Mouse (Mus musculus) urinary bladder, postnatal 36 days (tissue): ENCODE measurements at regions not wholly inside any gene's neighbourhood (a gene's known extent, or its start where the extent isn't known, plus 50 kb on each side); places are given as distances from the start of the nearest gene placed in this dataset.
A peak's percentile ranks its signal among the peaks of the same experiment; 100 is the strongest.
"Not testable (repeated sequence)": the region's sequence is repeated elsewhere in the genome, so short reads cannot be mapped to it uniquely, and the experiment has no call there.

ENCODE experiments used
- DNase-seq, 2 experiments: peaks; one replicate each; pipeline ENCODE4 v3.0.0; 2022; ENCODE audit warnings: low spot score in 2 of 2, mixed read lengths in 1 of 2

DNA sequence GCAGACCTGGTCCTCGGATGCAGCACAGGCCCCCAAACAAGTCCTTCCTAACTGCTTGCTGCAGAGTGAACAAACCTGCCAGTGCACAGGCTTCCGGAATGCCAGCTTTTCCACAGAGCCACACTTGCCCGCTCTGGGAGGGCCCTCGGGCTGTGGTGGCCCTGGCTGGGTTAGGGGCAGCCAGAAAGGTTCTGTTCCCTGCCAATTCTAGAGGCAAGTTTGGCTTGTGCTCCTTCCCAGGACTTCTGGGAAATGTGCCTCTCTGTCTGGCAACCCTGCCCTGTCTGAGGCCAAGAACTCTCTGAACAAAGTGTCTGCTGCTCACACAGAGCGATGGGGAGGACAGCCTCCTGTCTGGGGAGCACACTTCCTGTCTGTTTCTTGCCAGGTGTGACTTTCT lies 66.4 kb downstream of the Xrcc2 start:
- peak in 1 of 2 experiments; percentile 46 for DNase-seq

DNA sequence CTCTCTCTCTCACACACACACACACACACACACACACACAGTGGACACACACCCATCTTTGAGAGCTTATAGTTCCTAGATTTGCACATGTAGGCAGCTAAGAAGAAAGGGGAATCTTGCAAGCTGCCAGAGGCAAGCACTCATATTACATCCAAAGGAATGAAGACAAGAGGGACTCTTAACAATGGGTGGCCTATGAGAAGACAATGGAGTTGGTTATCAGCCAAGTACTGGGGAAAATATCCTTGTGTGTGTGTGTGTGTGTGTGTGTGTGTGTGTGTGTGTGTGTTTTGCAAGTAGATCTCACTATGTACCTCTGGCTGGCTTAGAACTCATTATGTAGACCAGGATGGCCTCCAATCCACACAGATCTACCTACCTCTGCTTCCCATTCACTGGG lies 67.5 kb downstream of the Xrcc2 start:
- no peak for DNase-seq

DNA sequence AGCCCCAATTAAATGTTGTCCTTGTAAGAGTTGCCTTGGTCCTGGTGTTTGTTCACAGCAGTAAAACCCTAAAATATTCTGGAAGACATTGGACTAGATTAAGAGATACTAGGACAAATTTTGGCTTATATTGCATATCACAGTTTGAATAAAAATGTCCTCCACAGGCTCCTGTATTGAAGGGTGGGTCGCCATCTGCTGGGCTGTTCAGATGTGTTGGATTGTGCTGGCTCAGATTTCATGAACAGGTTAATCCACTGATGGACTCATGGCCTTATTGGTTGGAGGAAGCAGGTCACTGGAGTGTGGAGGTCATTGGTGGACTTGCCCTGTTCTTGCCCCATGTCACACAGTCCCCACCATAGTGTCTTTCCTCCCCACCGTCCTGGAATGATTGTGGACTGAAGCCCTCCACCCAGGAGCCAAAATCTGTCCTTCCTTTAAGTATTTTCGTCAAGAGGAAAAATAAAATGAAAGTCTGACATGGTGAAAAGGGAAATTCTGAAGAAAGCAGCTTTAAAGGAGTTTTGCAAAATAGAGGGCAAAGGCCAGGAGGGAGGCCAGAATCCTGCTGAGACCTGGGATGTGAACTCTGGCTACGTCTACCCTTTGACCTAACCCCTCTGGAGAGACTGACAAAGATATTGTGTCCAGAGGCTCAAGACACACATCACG lies 72.6 kb downstream of the Xrcc2 start:
- no peak for DNase-seq

DNA sequence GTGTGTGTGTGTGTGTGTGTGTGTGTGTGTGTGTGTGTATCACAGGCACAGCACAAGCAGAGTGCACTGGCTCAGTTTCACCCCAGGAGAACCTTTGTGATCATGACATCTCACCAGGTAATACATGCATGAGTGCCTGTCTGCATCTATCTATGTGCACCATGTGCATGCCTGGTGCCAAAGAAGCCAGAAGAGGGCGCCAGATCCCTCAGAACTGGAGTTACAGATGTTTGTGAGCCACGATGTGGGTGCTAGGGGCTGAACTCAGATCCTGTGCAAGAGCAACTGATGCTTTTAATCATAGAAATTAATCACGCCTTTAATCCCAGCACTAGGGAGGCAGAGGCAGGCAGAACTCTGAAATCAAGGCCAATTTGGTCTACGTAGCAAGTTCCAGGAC lies 75.9 kb downstream of the Xrcc2 start:
- no peak for DNase-seq

DNA sequence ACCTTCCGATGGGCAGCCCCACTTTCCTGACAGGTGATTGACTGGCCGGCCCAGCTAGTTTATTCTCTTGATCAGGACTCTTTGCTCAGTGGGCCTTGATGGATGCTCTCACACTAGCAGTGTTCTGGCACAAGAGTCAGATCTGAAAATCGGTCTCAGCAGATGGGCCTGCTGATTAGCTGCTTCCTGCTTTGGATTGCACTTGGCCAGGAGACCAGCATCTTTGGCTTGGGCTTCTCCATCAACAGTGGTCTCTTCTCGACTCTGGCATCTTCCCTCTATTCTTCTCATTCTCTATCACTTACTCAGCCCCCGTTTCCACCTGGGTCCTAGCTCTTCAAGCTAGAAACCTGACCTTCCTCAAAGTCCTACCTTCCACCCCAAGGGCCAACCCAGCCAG lies 77.1 kb downstream of the Xrcc2 start:
- no peak for DNase-seq

DNA sequence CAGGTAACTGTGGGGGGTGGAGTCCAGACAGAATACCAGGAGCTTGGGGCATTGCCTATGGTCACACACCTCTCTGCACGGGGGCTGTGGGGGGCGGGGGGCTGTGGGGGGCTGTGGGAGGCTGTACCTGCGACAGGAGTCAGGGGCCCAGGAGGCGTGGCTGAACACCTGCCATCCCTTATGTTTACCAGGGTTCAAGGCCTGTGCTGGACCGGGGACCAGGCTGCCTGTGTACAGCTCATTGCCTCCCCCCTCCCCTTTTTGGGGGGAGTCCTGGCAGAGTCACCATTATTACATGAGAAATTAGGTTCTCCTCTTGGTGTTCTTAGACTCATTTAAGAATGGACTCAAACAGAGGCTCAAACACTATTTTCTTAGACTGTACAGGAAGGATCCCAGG lies 78.5 kb downstream of the Xrcc2 start:
- DNase-seq, result no peak

DNA sequence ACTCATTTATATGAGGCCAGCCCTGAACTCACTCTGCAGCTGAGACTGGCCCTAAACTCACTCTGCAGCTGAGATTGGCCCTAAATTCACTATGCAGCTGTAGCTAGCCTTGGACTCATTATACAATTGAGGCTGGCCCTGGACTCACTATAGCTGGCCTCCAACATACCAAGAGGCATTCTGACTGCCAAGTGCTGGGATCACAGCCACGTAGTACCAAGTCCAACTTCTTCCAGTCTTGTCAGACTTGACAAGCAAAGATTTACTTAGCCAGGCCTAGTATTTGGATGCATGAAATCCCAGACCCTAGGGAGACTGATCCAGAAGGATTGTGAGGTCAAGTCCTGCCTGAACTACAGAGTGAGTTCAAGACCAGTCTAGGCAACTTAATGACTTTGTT lies 81.6 kb downstream of the Xrcc2 start:
- peak in 1 of 2 experiments; percentile 19 for DNase-seq

DNA sequence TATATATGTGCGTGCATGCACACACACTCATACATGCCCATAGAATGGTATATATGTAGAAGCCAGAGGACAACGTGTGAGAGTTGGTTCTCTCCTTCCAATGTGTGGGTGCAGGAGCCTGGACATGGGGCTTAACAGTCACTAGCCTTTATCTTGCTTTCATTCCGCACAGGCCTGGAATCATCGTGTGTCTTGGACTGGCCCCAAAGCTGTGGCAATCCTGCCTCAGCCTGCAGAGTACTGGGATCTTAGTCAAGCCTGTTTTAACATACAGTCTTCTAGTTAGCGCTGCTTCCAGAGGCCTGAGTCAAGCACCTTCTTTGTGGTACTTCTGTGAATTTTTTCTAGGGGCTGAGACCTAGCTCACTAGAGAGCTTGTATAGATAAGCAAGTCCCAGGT lies 85.8 kb downstream of the Xrcc2 start:
- DNase-seq, result peak in 1 of 2 experiments; percentile 49

DNA sequence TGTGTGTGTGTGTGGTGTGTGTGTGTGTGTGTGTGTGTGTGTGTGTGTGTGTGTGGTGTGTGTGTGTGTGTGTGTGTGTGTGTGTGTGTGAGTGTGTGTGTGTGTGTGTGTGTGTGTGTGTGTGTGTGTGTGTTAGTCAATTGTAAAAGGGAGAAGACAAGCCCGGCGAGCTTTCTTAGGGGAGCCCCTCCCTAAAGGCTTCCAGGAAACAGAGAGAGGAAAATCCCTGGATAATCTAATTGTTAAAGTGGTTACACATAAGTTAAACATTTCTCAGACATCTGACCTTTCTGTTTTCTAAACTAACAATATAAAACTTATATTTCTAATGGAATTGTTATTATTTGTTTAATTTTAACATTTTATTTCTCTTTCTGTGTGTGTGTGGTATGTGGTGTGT lies 86.3 kb downstream of the Xrcc2 start:
- DNase-seq, result not testable (repeated sequence)

DNA sequence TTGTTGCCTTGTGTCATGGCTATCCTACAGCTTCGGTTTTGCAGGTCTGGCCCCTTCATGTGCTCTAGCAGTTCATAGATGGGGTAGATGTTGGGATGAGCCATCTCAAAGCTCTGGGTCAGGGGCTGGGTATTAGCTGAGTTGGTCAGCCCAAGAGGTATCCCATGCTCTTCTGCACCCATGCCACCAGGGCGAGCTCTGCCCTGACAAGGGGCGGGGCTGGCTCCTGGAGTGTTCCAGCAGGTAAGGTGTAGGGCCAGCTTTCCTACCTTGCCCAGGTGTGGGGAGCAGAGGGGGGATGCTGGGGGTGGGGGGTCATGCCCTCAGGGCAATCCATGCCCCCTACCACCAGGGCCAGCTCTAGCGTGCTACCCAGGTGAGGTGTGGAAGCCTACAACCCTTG lies 91.0 kb downstream of the Xrcc2 start:
- peak; percentile 31 to 63 for DNase-seq

DNA sequence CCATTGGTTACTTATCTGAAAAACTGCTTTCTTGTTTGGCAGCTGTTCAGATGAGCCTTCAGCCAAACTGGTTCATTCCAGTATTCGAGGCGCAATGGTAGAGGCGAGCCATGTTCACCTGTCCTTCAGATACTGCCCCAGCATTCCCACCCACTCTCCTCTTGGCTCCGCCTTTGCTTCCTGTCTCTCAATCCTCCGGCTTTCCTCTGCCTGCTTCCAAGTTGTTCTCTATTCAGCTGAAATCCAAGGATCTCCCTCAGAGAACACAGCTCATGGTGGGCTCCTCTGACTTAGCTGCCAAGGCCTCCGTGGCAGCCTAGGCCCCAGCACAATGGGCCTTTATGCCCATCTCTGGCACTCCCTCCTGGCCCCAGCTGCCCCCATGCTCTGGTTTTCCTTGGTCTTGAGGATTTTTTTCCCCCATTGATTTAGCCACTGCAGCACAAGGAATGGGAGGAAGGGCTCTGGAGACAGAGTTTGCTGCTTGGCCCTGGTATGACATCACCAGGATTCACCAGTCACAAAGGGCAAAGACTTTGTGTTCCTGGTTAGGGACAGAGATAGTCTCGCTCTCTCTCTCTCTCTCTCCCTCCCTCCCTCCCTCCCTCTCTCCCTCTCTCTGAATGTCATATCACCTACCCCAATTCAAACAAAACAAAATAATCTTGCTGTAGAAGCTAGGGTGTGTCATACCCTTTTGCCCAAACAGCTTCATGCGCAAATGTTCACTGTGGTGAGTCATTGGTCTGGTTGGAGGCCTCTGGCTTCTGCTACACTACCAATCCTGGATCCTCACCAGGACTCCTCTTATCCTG lies 91.6 kb downstream of the Xrcc2 start:
- DNase-seq, result peak; percentile 41 to 62

DNA sequence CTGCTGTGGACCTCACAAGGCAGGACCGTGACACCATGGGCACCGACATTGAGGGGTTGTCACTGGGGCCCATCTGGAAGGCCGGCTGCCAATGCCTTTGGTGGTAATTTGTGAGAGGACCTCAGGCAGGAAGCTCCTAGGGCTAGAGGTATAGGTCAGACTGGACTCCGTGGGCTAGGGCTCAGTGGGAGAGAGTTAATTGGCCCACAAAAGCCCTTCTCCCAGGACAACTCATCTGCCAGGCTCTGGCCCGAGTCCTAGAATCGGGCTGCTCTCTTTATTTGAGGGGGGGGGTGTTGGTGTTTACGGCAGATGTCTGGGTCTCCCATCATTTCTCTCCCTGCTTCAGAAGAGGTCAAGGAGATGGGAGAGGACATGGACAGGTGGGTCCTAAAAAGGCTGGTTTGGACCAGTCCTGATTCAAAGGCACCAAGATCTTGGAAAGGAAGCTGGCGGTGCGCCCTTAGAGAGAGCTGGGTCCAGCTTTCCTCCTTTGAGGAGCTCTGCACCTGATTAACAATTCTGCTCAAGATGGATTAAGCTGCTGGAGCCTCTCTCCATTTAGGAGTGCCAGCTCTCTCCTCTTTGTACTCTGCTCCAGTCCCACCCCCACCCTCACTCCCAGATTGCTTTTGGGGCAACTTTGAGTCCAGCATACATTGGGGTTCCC lies 93.5 kb downstream of the Xrcc2 start:
- no peak for DNase-seq

DNA sequence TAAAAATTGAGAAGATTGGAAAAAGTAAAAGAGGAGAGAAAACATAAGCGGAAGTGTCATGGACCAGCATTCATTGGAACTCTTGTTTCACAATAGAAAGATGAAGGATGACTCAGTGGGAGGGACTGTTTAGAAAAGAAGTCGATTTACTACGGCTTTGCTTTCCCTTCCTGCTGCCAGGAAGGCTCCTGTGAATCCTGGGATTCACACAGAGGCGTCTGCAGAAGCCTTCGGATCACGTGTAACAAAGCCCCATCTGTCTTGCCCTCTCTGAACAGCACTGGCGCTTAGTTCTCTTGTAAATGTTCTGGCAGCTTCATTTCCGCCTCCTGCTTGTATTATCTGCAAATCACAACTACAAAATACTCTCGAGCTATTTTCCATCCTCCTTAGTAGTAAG lies 94.0 kb downstream of the Cct8l1 start:
- no peak for DNase-seq

DNA sequence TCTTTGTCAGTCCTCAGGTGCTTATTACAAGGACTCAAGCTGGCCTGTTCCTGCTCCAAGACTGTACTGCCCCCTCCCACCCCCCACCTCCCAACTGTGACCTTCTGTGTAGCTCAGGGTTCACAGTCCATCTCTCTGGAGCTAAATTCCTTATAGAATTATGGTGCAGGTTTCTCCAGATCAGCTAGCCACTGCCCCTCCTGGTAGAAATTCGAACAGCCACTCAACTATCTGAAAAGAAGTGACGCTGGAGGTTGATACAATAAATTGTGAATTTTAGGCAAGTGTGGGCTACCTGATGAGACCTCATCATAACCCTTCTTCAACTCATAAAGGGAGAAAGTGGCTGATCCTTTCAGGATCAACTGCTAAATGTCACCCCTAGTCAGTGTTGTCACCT lies 86.3 kb downstream of the Cct8l1 start:
- no peak for DNase-seq

DNA sequence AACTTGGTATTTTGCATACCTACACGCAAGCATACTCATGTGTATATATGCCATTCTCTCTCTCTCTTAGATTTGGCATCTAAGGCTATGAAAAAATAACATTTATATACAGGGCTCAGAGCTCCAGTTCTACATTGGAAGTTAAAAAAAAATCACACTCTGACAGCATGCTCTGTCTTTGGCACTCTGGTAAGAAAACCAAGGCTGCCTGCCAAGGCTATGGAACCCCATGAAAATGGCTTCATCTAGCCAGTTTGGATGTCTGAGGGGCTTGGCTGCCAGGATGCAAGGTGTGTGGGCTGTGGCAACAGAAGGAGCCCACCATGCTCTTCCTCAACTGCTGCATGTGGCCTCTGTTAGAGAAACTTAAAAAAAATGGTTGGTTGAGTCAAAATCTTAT lies 83.5 kb downstream of the Cct8l1 start:
- no peak for DNase-seq

DNA sequence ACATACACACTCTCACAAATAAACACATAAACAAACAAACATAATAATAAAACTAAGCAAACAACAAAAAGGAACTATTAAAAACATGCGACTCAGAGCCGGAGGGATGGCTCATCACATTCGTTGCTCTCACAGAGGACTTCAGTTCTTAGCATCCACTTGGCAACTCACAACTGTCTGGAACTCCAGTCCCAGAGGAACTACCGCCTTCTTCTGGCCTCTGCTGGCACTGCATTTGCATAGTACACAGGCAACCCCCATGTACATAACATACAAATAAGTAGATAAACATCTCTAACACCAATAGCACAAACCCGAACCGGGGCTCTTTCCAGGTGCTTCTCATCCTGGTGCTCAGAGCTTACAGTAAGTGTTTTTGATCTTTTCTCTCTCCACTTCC lies 81.9 kb downstream of the Cct8l1 start:
- DNase-seq, result no peak

DNA sequence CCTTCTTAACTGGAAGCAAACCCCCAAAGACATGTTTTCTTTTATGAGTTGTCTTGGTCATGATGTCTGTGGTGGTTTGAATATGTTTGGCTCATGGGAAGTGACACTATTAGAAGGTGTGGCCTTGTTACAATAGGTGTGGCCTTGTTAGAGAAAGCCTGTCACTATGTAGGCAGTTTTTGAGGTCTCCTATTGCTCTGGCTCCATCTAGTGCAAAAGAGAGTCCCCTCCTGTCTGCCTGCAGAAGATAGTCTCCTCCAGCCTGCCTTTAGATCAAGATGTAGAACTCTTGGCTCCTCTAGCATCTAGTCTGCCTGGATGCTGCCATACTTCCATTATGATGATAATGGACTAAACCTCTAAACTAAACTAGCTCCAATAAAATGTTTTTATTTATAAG lies 75.8 kb downstream of the Cct8l1 start:
- DNase-seq, result no peak
